Mouse (Mus musculus): Measurements from ENCODE around the gene Rcor1.
"Not testable (repeated sequence)": the region's sequence is repeated elsewhere in the genome, so short reads cannot be mapped to it uniquely, and the experiment has no call there.

Gene Rcor1

GRCm38 (mm10) chr12:111028176-111029167 lies 10.7 kb upstream of the Rcor1 start:
- no peak for DNase-seq

GRCm38 (mm10) chr12:111029291-111029890 lies 9.8 kb upstream of the Rcor1 start:
- DNase-seq, result no peak

- no peak for DNase-seq
Observed at GRCm38 (mm10) chr12:111032839-111033238, 6.3 kb upstream of the Rcor1 start.

GRCm38 (mm10) chr12:111035182-111035824 lies 3.8 kb upstream of the Rcor1 start:
- peak; percentile 40 to 49 for DNase-seq

- no peak for DNase-seq
Observed at GRCm38 (mm10) chr12:111036198-111036775, 2.9 kb upstream of the Rcor1 start.

- peak; percentile 50 to 71 for DNase-seq
Observed at GRCm38 (mm10) chr12:111037241-111038180, 1.6 kb upstream of the Rcor1 start.

GRCm38 (mm10) chr12:111038231-111038975 lies 748 bp upstream of the Rcor1 start:
- peak; percentile 88 to 92 for DNase-seq

GRCm38 (mm10) chr12:111039771-111040530 lies 800 bp downstream of the Rcor1 start:
- peak; percentile 56 to 65 for DNase-seq

- no peak for DNase-seq
Observed at GRCm38 (mm10) chr12:111040531-111040860, 1.3 kb downstream of the Rcor1 start.

- peak; percentile 53 to 62 for DNase-seq
Observed at GRCm38 (mm10) chr12:111041196-111041595, 2.0 kb downstream of the Rcor1 start.

- DNase-seq, result no peak
Observed at GRCm38 (mm10) chr12:111042365-111042764, 3.2 kb downstream of the Rcor1 start.

GRCm38 (mm10) chr12:111044880-111045279 lies 5.7 kb downstream of the Rcor1 start:
- DNase-seq, result no peak

- DNase-seq, result no peak
Observed at GRCm38 (mm10) chr12:111046866-111047265, 7.7 kb downstream of the Rcor1 start.

- no peak for DNase-seq
Observed at GRCm38 (mm10) chr12:111048201-111048600, 9.1 kb downstream of the Rcor1 start.

- DNase-seq, result no peak
Observed at GRCm38 (mm10) chr12:111050256-111050655, 11.1 kb downstream of the Rcor1 start.

GRCm38 (mm10) chr12:111063361-111063760 lies 24.2 kb downstream of the Rcor1 start:
- no peak for DNase-seq

- no peak for DNase-seq
Observed at GRCm38 (mm10) chr12:111064220-111064619, 25.1 kb downstream of the Rcor1 start.

GRCm38 (mm10) chr12:111065330-111065729 lies 26.2 kb downstream of the Rcor1 start:
- no peak for DNase-seq

GRCm38 (mm10) chr12:111067816-111068215 lies 28.7 kb downstream of the Rcor1 start:
- no peak for DNase-seq

GRCm38 (mm10) chr12:111069299-111069698 lies 30.1 kb downstream of the Rcor1 start:
- DNase-seq, result not testable (repeated sequence)

Data from kidney, postnatal 4 days (tissue).